Mouse (Mus musculus): ENCODE data around the gene Hsf5. TPM values are rescaled to one million over a fixed set of nuclear protein-coding genes. Genes with fewer than 3 reads are reported as not detected.
A peak's percentile ranks its signal among the peaks of the same experiment; 100 is the strongest.

Gene Hsf5
- under 1 TPM; 0.32 to 0.35 TPM for total RNA-seq (2021)

DNA sequence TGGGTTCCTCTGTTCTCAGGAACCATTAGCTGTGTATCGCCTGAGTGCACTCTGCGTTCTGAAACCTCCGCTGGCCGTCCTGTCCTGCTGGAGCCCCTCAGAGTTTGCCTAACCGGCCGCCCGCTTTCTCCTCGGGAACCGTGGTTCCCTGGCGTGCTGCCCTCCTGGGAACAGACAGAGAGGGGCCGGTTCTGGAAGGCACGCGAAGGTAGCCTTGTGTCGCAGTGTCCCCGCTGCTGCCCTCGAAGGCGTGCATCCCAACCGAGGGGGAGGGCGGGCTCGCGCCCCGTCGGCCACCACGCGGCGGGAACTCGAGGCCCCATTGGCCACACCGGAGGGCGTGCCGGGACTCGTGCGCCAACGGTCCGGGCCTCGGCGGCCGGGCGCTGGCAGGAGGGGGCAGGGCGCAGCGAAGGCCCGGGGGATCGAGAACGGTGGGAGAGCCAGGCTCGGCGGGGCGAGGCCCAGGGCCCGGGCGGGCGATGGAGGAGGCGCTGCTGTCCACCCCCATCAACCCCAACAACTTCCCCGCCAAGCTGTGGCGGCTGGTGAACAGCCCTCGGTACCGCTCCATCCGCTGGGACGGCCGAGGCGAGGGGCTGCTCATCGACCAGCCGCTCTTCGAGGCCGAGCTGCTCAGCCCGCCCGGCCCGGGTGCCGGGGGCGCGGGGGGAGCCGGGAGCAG is at the start of gene Hsf5:
Gene Hsf5 (plus strand): TSS at position 375 of the 685 bp plus-strand sequence.
- DNase-seq (ENCODE audit: extremely low spot score in 1 of 2, low spot score in 1 of 2), result no peak

- DNase-seq (ENCODE audit: extremely low spot score in 1 of 2, low spot score in 1 of 2), result no peak
Observed at GRCm38 (mm10) chr11:87568255-87568953, 48.6 kb upstream of the Hsf5 start, which contains the start of gene Sept4. Sept4 (plus strand) TSS chr11:87568903.

DNA sequence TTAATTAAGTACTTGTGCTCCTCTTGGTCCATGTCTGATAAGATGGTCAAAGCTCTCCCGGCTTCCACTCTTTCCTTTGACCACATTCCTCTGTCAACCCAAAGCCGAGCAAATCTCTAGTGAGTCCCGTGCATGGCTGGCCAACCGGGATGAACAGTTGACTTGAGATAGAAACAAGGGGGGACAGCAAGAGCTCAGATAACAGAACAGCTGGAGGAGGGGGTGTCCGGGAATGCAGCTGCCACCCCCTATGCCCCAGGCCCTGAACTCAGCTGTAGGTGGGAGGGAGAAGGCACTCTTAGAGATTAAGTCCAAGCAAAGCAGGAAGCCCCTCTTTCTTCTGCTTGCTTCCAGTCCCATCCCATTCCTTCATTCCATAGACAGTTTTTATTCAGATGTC is 46.2 kb upstream of the Hsf5 start:
- no peak for DNase-seq (ENCODE audit: extremely low spot score in 1 of 2, low spot score in 1 of 2)

DNA sequence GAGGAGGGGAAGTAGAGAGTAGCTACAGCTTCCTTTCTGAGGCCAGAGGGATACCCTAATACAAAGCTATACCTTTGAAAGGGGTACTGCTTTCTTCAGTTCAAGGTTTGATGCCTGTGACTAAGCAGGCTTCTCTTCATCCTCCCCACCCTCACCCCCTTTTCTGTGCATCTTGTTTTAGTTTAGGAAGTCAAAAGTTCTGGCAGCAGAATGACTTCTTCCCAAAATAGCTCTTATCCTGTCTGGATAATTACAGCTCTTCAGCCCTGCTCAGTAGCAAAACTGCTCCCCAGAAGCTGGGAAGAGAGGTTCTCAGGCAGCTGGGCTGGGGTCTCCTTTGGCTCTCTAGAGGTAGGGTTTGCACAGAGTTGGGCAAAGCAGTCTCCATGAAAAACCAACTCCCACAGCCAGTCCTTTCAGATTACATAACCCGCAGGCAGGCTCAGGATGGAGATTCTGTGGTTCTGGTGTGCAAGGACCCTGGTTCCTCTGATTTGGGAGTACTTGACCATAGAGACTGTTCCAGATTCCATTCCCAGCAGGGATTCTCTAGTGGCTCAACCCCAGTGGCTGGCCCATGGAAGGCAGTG is 45.5 kb upstream of the Hsf5 start:
- no peak for DNase-seq (ENCODE audit: extremely low spot score in 1 of 2, low spot score in 1 of 2)

DNA sequence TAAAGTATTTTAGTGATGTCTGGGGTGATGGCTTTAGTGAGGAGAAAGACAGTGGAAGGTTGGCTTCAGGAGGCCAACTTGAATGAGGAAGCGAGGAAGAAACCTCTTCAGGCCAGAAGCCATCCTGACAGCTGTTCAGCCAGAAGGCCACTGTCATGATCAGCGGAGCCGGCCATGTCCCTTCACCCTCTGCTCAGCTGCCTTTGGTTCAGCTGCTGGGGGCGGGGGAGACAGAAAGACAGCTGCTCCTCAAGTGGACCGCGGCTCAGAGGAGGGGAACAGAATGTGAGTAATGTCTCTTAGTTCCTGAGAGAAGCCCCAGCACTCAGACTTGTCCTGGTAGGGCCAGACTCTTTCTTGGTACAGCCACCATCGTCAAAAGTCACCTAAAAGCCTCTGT is 43.2 kb upstream of the Hsf5 start:
- DNase-seq (ENCODE audit: extremely low spot score in 1 of 2, low spot score in 1 of 2), result no peak

- no peak for DNase-seq (ENCODE audit: extremely low spot score in 1 of 2, low spot score in 1 of 2)
Observed at GRCm38 (mm10) chr11:87574520-87575180, 42.3 kb upstream of the Hsf5 start.

GRCm38 (mm10) chr11:87577601-87578248 is 39.2 kb upstream of the Hsf5 start:
- DNase-seq (ENCODE audit: extremely low spot score in 1 of 2, low spot score in 1 of 2), result no peak

DNA sequence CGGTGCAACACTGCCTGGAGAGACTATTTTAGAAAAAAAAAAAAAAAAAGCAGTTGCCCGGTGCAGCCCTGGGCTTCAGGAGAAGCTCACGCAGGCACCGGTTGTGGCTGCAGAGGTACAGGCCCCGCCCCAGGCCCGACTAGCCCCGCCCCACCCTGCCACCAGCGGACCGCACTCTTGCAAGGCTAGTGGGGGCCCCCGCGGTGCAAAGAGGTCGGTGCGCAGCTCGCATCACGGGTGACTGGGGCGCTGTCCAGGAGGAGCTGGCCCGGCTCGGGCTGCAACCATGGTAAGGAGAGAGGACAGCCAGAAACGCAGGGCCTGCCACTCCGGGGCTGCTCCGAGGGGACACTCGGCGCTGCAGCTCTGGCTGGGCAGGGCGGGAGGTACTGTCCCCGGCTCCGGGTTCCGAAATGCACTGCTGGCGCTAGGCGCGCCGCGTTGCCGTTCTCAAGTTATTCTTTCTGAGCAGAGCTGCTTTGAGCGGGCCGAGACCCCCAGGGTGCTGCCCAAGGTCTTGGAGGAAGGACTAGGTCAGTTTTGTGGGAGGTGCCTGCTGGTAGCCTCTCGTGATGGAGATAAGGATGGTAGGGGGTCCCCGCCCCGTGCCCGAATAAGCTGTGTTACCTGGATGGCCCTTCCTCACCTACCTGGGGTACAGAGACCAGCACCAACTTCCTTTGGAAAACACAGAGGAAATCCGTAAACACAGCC is 38.6 kb upstream of the Hsf5 start:
- peak; percentile 56 to 57 for DNase-seq (ENCODE audit: extremely low spot score in 1 of 2, low spot score in 1 of 2)

DNA sequence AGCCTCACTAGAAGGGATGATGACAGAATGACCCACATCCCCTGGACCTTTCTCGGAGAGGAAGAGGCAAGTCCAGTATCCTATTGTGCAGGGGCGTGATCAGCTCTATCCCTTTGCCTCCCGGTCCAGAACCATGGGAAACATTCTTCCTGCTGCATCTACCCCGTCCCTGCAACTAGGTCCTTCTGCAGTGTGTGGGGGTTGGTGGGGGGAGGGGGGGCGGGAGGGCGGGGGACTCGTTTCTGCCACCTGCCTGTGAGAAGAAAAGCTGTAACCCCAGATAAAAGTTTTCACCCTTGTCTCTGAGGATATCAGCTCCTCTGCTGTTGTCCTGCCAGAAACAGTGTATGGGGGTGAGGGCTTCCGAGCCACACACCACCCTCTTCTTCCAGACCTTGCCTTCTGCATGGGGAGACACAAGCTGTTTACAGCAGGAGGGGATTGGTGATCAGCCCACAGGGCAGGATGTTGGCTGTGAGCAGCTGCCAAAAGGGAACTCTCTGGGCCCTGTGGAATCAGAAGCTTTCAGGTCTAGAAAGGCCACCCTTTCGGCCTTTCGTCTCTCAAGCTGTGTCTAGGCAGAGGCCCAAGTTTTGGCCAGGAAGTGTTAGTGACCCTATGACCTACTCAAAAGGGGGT is 37.9 kb upstream of the Hsf5 start:
- DNase-seq (ENCODE audit: extremely low spot score in 1 of 2, low spot score in 1 of 2), result no peak

GRCm38 (mm10) chr11:87579713-87580112 is 37.3 kb upstream of the Hsf5 start:
- DNase-seq (ENCODE audit: extremely low spot score in 1 of 2, low spot score in 1 of 2), result no peak

GRCm38 (mm10) chr11:87580543-87581085 is 36.4 kb upstream of the Hsf5 start:
- DNase-seq (ENCODE audit: extremely low spot score in 1 of 2, low spot score in 1 of 2), result no peak

DNA sequence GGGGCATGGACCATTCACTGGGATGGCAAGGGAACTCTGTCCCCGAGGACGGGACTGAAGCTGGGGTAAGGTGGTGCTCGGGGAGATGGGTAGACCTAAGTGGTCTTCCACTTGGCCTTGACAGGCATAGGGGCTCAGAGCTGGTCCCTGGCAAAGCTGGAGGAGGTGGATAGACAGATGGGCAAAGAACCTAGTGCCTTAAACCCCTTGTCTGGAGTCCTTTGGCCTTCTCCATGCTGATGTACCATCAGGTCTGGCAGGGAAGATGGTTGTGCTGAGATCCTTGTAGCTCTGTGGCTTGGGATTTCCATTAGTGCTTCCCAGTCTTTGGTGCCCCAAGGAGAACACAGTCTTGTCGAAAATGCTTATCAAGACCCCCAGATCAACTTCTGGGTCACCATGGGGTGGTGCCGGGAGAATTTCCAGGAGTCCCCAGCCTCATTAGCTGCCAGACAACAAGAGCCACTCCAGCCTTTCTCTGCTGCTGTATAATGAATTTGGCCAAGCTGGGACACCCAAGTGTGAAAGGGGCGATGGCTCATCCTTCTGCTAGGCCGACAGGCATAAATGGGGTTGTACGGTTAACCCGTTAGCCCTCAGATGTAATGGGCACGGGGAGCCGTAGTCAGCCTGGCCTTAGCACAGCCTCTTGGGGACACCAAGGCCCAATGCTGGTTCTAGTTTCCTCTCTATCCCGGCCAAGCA is 35.7 kb upstream of the Hsf5 start:
- DNase-seq (ENCODE audit: extremely low spot score in 1 of 2, low spot score in 1 of 2), result no peak

- DNase-seq (ENCODE audit: extremely low spot score in 1 of 2, low spot score in 1 of 2), result no peak
Observed at GRCm38 (mm10) chr11:87581933-87582710, 34.8 kb upstream of the Hsf5 start.

- no peak for DNase-seq (ENCODE audit: extremely low spot score in 1 of 2, low spot score in 1 of 2)
Observed at GRCm38 (mm10) chr11:87583291-87584034, 33.5 kb upstream of the Hsf5 start.

- DNase-seq (ENCODE audit: extremely low spot score in 1 of 2, low spot score in 1 of 2), result no peak
Observed at GRCm38 (mm10) chr11:87584711-87585505, 32.1 kb upstream of the Hsf5 start.

DNA sequence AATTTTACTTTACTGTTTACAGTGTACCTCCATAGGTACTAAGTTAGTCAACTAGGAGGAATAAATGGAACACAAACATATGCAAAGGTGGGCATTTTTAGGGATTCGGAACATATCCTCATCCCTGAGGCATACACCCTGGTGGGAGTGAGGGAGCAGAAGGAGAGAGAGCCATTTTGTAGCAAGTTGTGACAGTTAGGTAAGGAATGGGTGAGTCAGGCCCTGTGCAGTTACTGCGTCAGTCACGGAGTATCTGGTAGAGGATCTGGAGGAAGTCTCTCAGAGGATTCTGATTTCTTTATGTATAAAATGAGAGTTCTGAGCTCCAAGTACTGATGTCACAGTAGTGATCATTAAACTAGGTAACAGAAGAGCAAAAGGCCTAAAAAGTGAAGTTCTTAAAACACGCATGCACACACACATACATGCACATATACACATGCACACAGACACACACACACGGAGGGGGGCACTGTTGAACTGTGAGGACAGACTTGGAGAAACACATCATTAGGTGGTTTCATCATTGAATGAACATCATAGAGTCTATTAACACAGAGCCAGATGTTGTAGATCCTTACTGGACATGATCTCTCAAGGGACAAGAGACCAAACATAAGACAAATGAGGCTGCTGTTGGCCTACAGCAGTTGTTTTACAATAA is 29.6 kb upstream of the Hsf5 start:
- DNase-seq (ENCODE audit: extremely low spot score in 1 of 2, low spot score in 1 of 2), result no peak
